Mouse (Mus musculus) limb, embryonic 11.5 days (tissue): ENCODE data around the gene Zfp354a. TPM values are rescaled to one million over a fixed set of nuclear protein-coding genes. Genes with fewer than 3 reads are reported as not detected.
"Not testable (repeated sequence)": the region's sequence is repeated elsewhere in the genome, so short reads cannot be mapped to it uniquely, and the experiment has no call there.

Experiments used
- ATAC-seq: fragments of 200-750 bp; cut with Nextera tagmentation; 2 replicates; pipeline ENCODE4 v1.8.0; 2017; ENCODE audit warnings: low read depth; ENCODE audit not compliant: insufficient number of reproducible peaks, low FRiP score, low TSS enrichment
- DNase-seq: peaks from one replicate; pipeline ENCODE4 v3.0.0-alpha.2; 2015; ENCODE audit warnings: low spot score
- H3K27ac ChIP-seq: fragments of 300-500 bp; sonication (generic); replicated peaks from 2 replicates; pipeline ENCODE4 v1.5.1; 2014; ENCODE audit warnings: low read depth, mild to moderate bottlenecking, low read length
- H3K27me3 ChIP-seq: fragments of 300-500 bp; sonication (generic); 2 replicates; pipeline ENCODE4 v1.6.1; 2014; ENCODE audit warnings: mild to moderate bottlenecking, low read length, mixed read lengths; ENCODE audit not compliant: control insufficient read depth, insufficient read depth
- H3K36me3 ChIP-seq: fragments of 300-500 bp; sonication (generic); 2 replicates; pipeline ENCODE4 v1.6.1; 2014; ENCODE audit warnings: mild to moderate bottlenecking, low read length, moderate library complexity, mixed read lengths; ENCODE audit not compliant: control insufficient read depth, insufficient read depth
- H3K4me1 ChIP-seq: fragments of 300-500 bp; sonication (generic); 2 replicates; pipeline ENCODE4 v1.6.1; 2014; ENCODE audit warnings: low read length, mixed read lengths; ENCODE audit not compliant: control insufficient read depth, insufficient read depth
- H3K4me2 ChIP-seq: fragments of 300-500 bp; sonication (generic); 2 replicates; pipeline ENCODE4 v1.6.1; 2014; ENCODE audit warnings: low read depth, mild to moderate bottlenecking, moderate library complexity; ENCODE audit not compliant: severe bottlenecking
- H3K4me3 ChIP-seq: fragments of 300-500 bp; sonication (generic); 2 replicates; pipeline ENCODE4 v1.5.1; 2014; ENCODE audit warnings: low read depth, low read length
- H3K9ac ChIP-seq: fragments of 300-500 bp; sonication (generic); 2 replicates; pipeline ENCODE4 v1.6.1; 2014; ENCODE audit warnings: mild to moderate bottlenecking, low read length
- H3K9me3 ChIP-seq: fragments of 300-500 bp; sonication (generic); 2 replicates; pipeline ENCODE4 v1.6.1; 2016; ENCODE audit warnings: low read length; ENCODE audit not compliant: control insufficient read depth
- WGBS: fragments of 180-500 bp; shearing (Covaris S2); extraction: QIAGEN DNeasy Blood & Tissue Kit; methylation state at CpG from one replicate; pipeline ENCODE4 v1.1.7; 2014; 5-methylcytosine and 5-hydroxymethylcytosine counted together
- polyA plus RNA-seq: library from polyadenylated mRNA; unstranded; fragments of >200 nt; fragmentation: Nextera tagmentation; extraction: Ambion mirVana; gene quantifications from 2 replicates; pipeline ENCODE4 v1.2.1, GENCODE M21; 2014

Gene Zfp354a
- polyA plus RNA-seq, result 9.4 and 9.6 TPM in 2 replicates

- Histone ChIP-seq H3K4me1 (0 out of 2 replicates have a peak, but pooled peaks cover 2% of the 10 kb centered on the region), H3K27ac (no peak within 1 kb of the TSS), H3K9me3 (no peaks in the 10 kb centered on the region), H3K36me3 (no peaks in the 10 kb centered on the region), H3K27me3 (no peaks in the 10 kb centered on the region), H3K9ac (peak within 1 kb of the TSS; percentile 75), H3K4me2 (peak within 1 kb of the TSS; percentile 54), H3K4me3 (peak within 1 kb of the TSS; percentile 59)
- under 1% methylated on average over 24 of the region's 32 CpGs for WGBS
- peak; percentile 89 for DNase-seq
- ATAC-seq, result peak; percentile 87
Measured at GRCm38 (mm10) chr11:51059151-51059571, at the start of gene Zfp354a. Zfp354a (plus strand) TSS chr11:51059257.

- no peak overlapping the region for H3K27ac ChIP-seq
- DNase-seq, result no peak
Measured at GRCm38 (mm10) chr11:51011821-51012220, 47.2 kb upstream of the Zfp354a start.

GRCm38 (mm10) chr11:51013936-51014335 is 45.1 kb upstream of the Zfp354a start, which contains the start of gene Olfr54:
Olfr54 (plus strand) TSS chr11:51014236.
- no peak for DNase-seq
- Histone ChIP-seq H3K4me2 (no peak within 1 kb of the TSS), H3K36me3 (no peaks in the 10 kb centered on the region), H3K27me3 (no peaks in the 10 kb centered on the region), H3K9me3 (no peaks in the 10 kb centered on the region), H3K9ac (no peak within 1 kb of the TSS), H3K4me1 (no peaks in the 10 kb centered on the region), H3K4me3 (no peak within 1 kb of the TSS), H3K27ac (no peak within 1 kb of the TSS)
- no peak for ATAC-seq
- 81% methylated on average over 1 of the region's 1 CpGs for WGBS

More at GRCm38 (mm10) chr11:51011821-51012220, 47.2 kb upstream of the Zfp354a start:
- no peak overlapping the region for H3K9ac ChIP-seq
- WGBS, result 84% methylated on average over 5 of the region's 5 CpGs
- no peaks in the 10 kb centered on the region for H3K36me3 ChIP-seq
- no peak overlapping the region for H3K4me3 ChIP-seq
- no peak for ATAC-seq
- H3K9me3 ChIP-seq, result no peaks in the 10 kb centered on the region
- H3K4me2 ChIP-seq, result no peak overlapping the region
- no peaks in the 10 kb centered on the region for H3K27me3 ChIP-seq
- H3K4me1 ChIP-seq, result no peaks in the 10 kb centered on the region

GRCm38 (mm10) chr11:51016341-51016740 is 42.7 kb upstream of the Zfp354a start:
- H3K27me3 ChIP-seq, result no peaks in the 10 kb centered on the region
- DNase-seq (no peak), ATAC-seq (no peak)
- 57% methylated on average over 2 of the region's 2 CpGs for WGBS
- H3K36me3 ChIP-seq, result no peaks in the 10 kb centered on the region
- H3K9me3 ChIP-seq, result no peaks in the 10 kb centered on the region
- no peak overlapping the region for H3K27ac ChIP-seq
- H3K4me3 ChIP-seq, result no peak overlapping the region
- H3K9ac ChIP-seq, result no peak overlapping the region
- no peak overlapping the region for H3K4me2 ChIP-seq
- H3K4me1 ChIP-seq, result no peaks in the 10 kb centered on the region

- not testable (repeated sequence) for H3K27ac ChIP-seq, H3K9me3 ChIP-seq, H3K9ac ChIP-seq, H3K36me3 ChIP-seq, H3K4me1 ChIP-seq, DNase-seq, H3K27me3 ChIP-seq, H3K4me3 ChIP-seq, H3K4me2 ChIP-seq, ATAC-seq
- 90% methylated on average over 11 of the region's 11 CpGs for WGBS
Measured at GRCm38 (mm10) chr11:51026811-51027210, 32.2 kb upstream of the Zfp354a start.

GRCm38 (mm10) chr11:51029381-51029780 is 29.7 kb upstream of the Zfp354a start:
- DNase-seq, H3K4me3 ChIP-seq, ATAC-seq, H3K36me3 ChIP-seq, H3K4me2 ChIP-seq, H3K9ac ChIP-seq, H3K27ac ChIP-seq, H3K9me3 ChIP-seq, H3K27me3 ChIP-seq, H3K4me1 ChIP-seq: not testable (repeated sequence)
- WGBS, result 54% methylated on average over 8 of the region's 8 CpGs

GRCm38 (mm10) chr11:51030225-51030624 is 28.8 kb upstream of the Zfp354a start:
- Histone ChIP-seq H3K9me3 (no peaks in the 10 kb centered on the region), H3K27me3 (no peaks in the 10 kb centered on the region), H3K27ac (no peak overlapping the region), H3K9ac (no peak overlapping the region), H3K4me3 (no peak overlapping the region), H3K36me3 (no peaks in the 10 kb centered on the region), H3K4me1 (no peaks in the 10 kb centered on the region), H3K4me2 (no peak overlapping the region)
- 42% methylated on average over 2 of the region's 2 CpGs for WGBS
- DNase-seq (no peak), ATAC-seq (no peak)

- Histone ChIP-seq H3K4me1 (no peaks in the 10 kb centered on the region), H3K4me2 (no peak overlapping the region), H3K27me3 (no peaks in the 10 kb centered on the region), H3K9me3 (no peaks in the 10 kb centered on the region), H3K36me3 (no peaks in the 10 kb centered on the region), H3K4me3 (no peak overlapping the region), H3K9ac (no peak overlapping the region), H3K27ac (no peak overlapping the region)
- DNase-seq (peak; percentile 52), ATAC-seq (no peak)
- 20% methylated on average over 1 of the region's 1 CpGs for WGBS
Measured at GRCm38 (mm10) chr11:51032851-51033250, 26.2 kb upstream of the Zfp354a start.

- H3K4me2 ChIP-seq, DNase-seq, H3K9ac ChIP-seq, ATAC-seq, H3K27me3 ChIP-seq, H3K9me3 ChIP-seq, H3K4me1 ChIP-seq, H3K36me3 ChIP-seq, H3K4me3 ChIP-seq, H3K27ac ChIP-seq: not testable (repeated sequence)
Measured at GRCm38 (mm10) chr11:51034141-51034540, 24.9 kb upstream of the Zfp354a start.
